Mouse (Mus musculus) thymus, adult 18-20 months (tissue): ENCODE data around the gene Zfp598.
"Not testable (repeated sequence)": the region's sequence is repeated elsewhere in the genome, so short reads cannot be mapped to it uniquely, and the experiment has no call there.

Experiments
- DNase-seq, 2 experiments: peaks; one replicate each; pipeline ENCODE4 v3.0.0; 2022; ENCODE audit warnings: mixed read lengths in 2 of 2

The Zfp598 gene

DNA sequence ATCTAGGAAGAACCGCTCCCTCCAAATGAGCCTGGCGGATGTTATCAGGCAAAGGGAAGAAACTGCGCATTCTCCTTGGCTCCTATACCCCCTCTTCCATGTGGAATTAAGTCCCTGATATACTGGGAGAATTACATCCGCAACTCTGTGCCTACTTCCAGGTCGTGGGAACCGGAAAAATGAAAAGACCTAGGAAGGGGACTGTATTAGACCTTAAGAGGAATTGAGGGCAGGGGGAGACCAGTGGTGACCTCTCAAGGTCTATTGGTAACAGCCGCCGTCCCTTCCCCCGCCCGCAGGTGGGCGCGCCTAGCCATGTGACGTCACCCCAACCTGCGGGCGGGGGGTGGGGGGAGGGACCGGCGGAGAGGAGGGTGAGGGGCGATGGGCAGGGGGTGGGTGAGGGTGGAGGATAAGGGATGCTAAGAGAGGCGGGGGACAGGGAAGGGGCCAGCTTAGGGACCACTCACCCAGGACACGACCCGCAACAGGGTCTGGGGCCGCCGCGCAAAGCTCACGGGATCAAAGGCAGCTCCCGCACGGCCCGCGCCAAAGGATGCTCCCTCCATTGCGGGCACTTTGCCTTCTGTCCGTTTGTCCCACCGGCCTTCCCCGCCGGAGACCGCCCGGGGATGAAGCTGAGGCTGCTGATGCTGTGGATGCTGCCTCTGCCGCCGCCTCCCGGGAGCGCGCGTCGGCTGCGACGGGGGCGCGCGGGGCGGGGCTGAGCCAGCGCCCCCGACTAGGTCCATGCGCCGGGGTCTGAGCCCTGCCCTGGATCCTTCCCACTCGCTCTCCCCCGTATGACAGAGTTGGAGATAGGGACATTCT lies 20.0 kb downstream of the Zfp598 start, which contains the start of gene Syngr3:
Syngr3 (minus strand) TSS at position 705 of the 831 bp plus-strand sequence.
- peak in 1 of 2 experiments; percentile 4 for DNase-seq

DNA sequence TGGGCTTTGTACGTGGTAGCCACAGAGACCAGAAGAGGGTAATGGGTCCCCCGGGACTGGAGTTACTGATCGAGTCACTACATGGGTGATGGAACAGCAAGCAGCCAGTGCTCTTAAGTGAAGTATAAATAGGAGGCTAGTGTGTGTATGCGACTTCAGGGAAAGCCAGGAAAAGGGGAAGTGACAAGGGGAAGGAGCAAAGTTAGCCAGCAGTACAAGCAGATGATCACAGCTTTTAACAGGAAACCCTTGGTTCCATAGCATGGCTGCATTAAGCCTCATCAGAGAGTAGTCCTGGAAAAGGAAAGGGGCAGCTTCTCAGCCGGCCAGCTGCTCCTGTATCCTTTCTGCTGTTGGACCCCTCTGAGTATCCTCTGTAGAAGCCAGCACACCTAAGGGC lies 22.9 kb downstream of the Zfp598 start:
- DNase-seq: no peak

DNA sequence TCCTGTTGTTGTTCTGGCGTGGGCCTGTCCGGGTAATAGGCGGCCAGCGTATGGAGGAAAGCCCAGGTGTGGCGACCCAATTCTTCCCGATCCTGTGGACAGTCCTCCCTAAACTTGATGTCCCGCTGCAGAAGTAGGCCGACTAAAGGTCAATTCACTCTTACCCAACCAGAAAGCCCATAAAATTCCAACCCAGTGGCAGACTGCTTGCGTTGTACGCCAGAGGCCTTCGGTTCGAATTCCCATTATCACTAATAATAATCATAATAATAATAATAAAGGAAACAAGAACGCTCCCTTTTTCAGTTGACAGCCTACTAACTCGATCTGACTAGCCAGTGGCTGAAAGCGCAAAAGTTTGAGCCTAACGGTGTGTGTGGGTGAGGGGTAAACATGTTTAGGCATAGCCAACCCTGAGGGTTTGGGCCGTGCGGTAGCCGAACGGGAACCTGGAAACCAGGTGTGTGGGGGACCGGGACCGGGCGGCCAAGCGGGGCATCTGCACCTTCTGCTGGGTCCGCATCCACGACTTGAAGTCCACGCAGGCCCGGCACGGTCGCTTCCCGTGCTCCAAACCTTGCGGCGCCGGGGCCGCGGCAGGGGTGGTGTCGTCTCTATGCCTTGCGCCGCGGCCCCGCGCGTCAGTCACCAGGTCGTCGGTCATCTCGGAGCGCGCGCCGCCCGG lies 26.0 kb downstream of the Zfp598 start:
- no peak for DNase-seq

DNA sequence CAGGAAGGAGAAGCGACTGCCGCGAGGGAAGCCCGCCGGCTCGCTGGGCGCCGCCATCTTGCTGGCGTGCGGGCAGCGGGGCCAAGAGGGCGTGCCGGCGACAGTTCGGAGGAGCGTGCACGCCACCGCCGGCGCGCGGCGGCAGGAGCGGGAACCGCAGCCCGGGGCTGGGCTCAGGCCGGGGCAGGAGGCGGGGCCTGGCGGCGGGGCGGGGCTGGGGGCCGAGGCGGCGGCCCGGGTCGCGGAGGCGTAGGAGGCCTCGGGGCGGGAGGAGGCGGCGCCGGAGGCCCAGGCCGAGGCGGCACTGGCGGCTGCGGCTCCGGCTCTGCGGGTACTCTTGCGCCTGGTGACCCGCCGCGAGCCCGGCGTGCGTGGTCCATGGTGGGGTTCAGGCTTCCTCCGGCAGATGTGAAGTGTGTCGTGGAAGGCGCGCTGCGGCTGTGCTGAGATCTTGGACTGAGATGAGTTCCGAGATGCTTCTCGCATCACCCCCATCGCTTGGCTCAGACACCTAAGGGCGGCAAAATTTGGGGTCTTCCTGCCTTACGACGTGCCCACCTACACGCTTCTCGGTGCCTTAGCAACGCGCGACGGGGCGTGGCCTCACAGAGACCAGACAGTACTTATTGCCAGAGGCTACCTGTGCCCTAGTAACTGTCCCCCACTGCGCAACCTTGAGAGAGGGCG lies 26.7 kb downstream of the Zfp598 start, which contains the start of the genes Gfer and Noxo1:
Gfer (minus strand) TSS at position 146 of the 687 bp plus-strand sequence.
Noxo1 (plus strand) TSS at position 224 of the 687 bp plus-strand sequence.
- DNase-seq: peak; percentile 75 to 77

- DNase-seq: peak in 1 of 2 experiments; percentile 23
Observed at GRCm38 (mm10) chr17:24697985-24698384, 28.5 kb downstream of the Zfp598 start.

- DNase-seq: peak in 1 of 2 experiments; percentile 2
Observed at GRCm38 (mm10) chr17:24698715-24699114, 29.2 kb downstream of the Zfp598 start.

DNA sequence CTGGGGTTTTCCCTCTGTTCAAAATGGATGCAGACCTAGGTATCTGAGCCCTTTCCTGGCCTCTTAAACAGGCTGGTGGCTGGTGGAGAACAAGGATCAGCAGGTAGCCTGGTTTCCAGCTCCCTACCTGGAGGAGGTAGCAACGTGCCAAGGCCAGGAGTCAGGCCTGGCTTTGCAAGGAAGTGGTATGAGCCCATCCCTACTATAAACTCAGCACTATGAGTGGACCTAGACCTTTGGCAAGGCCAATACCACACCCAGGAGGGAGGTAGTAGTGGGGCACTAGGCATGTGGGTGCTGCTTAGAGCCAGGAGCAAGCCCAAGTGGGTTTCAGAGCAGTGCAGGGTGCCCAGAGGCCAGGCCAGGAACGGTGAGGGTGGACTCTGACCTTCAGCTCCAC lies 30.0 kb downstream of the Zfp598 start:
- DNase-seq: peak in 1 of 2 experiments; percentile 3

- no peak for DNase-seq
Observed at GRCm38 (mm10) chr17:24701251-24701650, 31.8 kb downstream of the Zfp598 start.

GRCm38 (mm10) chr17:24705821-24706220 lies 36.3 kb downstream of the Zfp598 start:
- no peak for DNase-seq

DNA sequence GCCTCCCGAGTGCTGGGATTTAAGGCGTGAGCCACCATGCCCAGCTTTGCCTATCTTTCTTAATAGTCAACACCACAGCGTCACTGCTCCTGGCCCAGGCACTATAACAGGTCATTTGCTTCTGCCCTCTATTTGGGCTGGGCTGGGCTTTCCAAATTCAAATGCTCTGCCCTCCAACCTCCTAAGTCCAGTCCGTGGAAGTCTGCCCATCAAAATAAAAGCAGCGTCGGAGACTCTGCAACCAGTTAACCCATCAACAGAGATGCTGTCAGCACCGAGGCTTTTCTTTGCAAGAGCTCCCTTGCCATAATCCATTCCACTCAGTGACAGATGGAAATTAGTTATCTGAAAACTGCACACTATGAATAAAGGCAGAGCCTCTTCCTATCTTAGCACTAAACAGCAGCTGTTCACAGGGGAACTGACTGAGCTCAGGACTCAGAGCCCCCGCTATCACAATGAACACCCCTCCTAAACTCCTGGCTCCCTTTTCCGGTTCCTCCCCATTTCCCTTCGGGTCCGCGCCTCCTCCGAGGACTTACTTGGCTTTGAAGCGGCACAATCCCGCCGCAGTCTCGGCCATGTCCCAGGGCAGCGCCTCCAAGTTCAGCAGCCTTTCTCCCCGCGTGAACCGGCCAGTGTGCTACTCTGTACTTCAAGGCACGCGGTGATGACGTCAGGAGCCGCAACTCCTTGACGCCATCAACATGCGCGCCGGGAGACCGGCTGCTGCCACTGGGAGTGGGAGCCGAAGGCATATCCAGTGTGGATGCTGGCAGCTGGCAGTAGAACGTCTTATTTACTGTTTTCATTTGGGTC lies 37.7 kb downstream of the Zfp598 start, which contains the start of gene Tbl3:
Tbl3 (minus strand) TSS at position 679 of the 819 bp plus-strand sequence.
- peak; percentile 77 to 84 for DNase-seq

- DNase-seq: no peak
Observed at GRCm38 (mm10) chr17:24707801-24708425, 38.4 kb downstream of the Zfp598 start.

GRCm38 (mm10) chr17:24708646-24709045 lies 39.2 kb downstream of the Zfp598 start:
- DNase-seq: no peak

DNA sequence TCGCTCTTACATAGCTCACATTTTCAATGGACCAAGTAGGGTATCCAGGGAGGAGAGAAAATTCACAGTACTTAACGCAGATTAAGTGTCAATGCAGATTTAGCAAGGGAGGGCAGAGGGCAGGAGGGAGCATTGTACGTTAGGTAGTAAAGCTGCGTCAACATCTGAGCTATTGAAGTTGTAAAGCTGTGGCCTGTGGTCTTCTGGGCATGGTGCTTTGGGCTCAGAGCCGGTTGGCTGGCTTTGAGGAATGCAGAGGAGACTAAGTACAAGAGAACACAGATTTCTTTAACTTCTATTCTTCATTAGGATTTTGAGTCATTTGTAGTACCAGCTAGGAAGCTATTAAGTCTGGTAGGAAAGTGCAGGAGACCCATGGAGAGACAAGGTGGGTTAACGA lies 46.1 kb downstream of the Zfp598 start:
- DNase-seq: no peak

DNA sequence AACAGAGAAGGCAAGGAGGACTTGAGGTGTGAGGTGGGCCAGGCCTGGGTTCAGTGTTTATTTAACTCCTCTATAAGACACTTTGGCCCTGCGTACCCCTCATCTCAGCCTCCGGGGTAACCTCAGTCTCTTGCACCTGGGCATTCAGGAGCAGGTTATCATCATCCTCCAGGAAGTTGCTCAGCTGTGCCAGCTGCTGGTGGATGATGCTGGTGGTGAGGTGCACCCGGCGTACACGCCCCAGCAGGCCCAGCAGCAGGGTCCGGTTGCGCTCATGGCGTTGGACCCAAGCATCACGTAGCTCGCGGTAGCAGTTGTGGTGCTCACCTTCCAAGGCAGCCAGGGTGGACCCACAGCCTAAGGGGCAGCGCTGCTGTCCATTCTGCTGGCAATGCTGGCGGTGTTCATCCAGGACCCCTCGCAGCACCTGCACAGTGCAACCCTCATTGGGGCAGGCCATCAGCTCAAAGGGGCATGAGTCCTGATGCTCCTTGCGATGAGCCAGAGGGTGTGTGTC lies 46.7 kb downstream of the Zfp598 start:
- DNase-seq: no peak

- no peak for DNase-seq
Observed at GRCm38 (mm10) chr17:24717943-24718342, 48.5 kb downstream of the Zfp598 start, which contains the start of the genes Rnf151 and Rps2. Gene Rnf151, minus strand, starts transcription at chr17:24718063. Gene Rps2, plus strand, starts transcription at chr17:24718116.

- DNase-seq: not testable (repeated sequence)
Observed at GRCm38 (mm10) chr17:24718938-24719337, 49.5 kb downstream of the Zfp598 start.

GRCm38 (mm10) chr17:24719494-24720222 lies 50.2 kb downstream of the Zfp598 start:
- peak; percentile 96 to 97 for DNase-seq

- not testable (repeated sequence) for DNase-seq
Observed at GRCm38 (mm10) chr17:24720616-24721015, 51.1 kb downstream of the Zfp598 start.

DNA sequence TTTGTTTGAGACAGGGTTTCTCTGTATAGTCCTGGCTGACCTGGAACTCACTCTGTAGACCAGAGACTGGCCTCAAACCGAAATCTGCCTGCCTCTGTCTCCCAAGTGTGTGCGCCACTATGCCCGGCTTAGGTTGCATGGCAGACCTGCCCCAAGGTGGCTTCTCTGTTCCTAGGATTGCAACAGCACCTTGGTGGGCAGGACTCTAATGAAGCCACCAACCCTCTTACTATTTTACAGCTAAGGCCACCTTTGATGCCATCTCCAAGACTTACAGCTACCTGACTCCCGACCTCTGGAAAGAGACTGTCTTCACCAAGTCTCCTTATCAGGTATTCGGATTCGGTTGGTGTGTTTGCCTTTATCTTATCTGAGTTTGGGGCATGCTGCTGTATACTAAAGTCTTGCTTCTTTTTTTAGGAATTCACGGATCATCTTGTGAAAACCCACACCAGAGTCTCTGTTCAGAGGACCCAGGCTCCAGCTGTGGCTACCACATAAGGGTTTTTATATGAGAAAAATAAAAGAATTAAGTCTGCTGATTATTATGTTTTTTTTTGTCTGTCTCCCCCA lies 52.0 kb downstream of the Zfp598 start:
- not testable (repeated sequence) for DNase-seq
